Mouse (Mus musculus) bone marrow, adult 2 months (tissue): ENCODE results near the gene Gm19684.

ENCODE experiments used
- CTCF ChIP-seq: fragments of 200-500 bp; IDR thresholded peaks from 2 replicates; pipeline ENCODE4 v1.5.1; 2011; ENCODE audit warnings: low read length, control low read depth; ENCODE audit not compliant: control insufficient read depth, insufficient read depth
- POLR2A ChIP-seq: fragments of 200-500 bp; IDR thresholded peaks from 2 replicates; pipeline ENCODE4 v1.6.1; 2011; ENCODE audit warnings: low read depth, mild to moderate bottlenecking, control low read depth, low read length, borderline replicate concordance; ENCODE audit not compliant: control insufficient read depth

DNA sequence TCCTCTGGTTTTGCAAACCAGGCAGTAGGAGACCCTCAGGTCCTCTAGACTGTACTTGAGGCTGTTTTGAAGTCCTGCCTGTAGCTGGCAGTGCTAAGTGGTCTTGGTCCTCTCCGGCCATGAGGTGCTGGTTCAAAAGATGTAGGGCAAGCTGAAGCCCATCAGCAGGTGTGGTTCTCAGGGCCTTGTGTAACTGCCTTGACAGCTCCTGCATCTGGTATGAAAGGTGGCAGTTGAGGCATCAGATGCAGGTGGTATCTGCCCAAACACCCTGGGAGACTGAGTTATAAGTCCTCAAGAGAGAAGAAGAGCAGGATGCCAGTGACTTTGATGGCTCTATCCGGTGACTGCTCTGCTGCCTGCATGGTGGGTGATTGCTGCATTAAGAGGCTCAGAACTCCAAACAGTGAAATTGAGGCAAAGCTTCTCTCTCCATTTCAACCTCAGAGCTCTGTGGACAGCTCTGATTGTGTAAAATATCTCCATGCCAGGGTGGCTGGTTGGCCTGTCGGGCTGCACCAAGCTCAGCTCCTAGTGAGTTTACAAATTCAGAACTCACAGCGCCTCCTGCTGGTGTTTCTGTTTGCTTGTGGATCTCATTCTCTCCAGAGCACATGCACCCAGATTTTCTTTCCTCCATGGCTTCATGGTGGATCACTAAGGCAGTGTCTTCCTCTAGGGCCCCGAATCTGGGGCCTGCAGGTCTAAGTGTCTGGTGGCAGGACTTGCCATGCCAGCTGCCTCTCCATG lies 10.2 kb downstream of the Gm19684 start:
- TF ChIP-seq CTCF, result 0 out of 2 replicates have a peak, but pooled peaks have one; percentile 9
- no peak for TF ChIP-seq POLR2A
